Mouse (Mus musculus) neural tube, embryonic 11.5 days (tissue): ENCODE data around the gene Myt1l. TPM values are rescaled to one million over a fixed set of nuclear protein-coding genes. Genes with fewer than 3 reads are reported as not detected.

Experiments
- ATAC-seq: fragments of 200-750 bp; cut with Nextera tagmentation; 2 replicates; pipeline ENCODE4 v1.8.0; 2017; ENCODE audit warnings: moderate number of reproducible peaks, mild to moderate bottlenecking, moderate TSS enrichment, moderate library complexity; ENCODE audit not compliant: insufficient read depth, low FRiP score, low TSS enrichment
- DNase-seq: peaks from one replicate; pipeline ENCODE4 v3.0.0-alpha.2; 2015; ENCODE audit warnings: low spot score
- H3K27ac ChIP-seq: fragments of 300-500 bp; sonication (generic); 2 replicates; pipeline ENCODE4 v1.5.1; 2014; ENCODE audit warnings: low read depth, mild to moderate bottlenecking, low read length
- H3K27me3 ChIP-seq: fragments of 300-500 bp; sonication (generic); 2 replicates; pipeline ENCODE4 v1.6.1; 2014; ENCODE audit warnings: mild to moderate bottlenecking, low read length, mixed read lengths; ENCODE audit not compliant: control insufficient read depth, insufficient read depth
- H3K36me3 ChIP-seq: fragments of 300-500 bp; sonication (generic); 2 replicates; pipeline ENCODE4 v1.6.1; 2014; ENCODE audit warnings: mild to moderate bottlenecking, low read length, moderate library complexity, mixed read lengths; ENCODE audit not compliant: control insufficient read depth, insufficient read depth
- H3K4me1 ChIP-seq: fragments of 300-500 bp; sonication (generic); 2 replicates; pipeline ENCODE4 v1.6.1; 2014; ENCODE audit warnings: low read length, mixed read lengths; ENCODE audit not compliant: control insufficient read depth, insufficient read depth
- H3K4me2 ChIP-seq: fragments of 300-500 bp; sonication (generic); 2 replicates; pipeline ENCODE4 v1.6.1; 2014; ENCODE audit warnings: low read depth, mild to moderate bottlenecking, moderate library complexity
- H3K4me3 ChIP-seq: fragments of 300-500 bp; sonication (generic); 2 replicates; pipeline ENCODE4 v1.5.1; 2014; ENCODE audit warnings: low read depth, low read length
- H3K9ac ChIP-seq: fragments of 300-500 bp; sonication (generic); 2 replicates; pipeline ENCODE4 v1.6.1; 2014; ENCODE audit warnings: mild to moderate bottlenecking, low read length
- H3K9me3 ChIP-seq: fragments of 300-500 bp; sonication (generic); 2 replicates; pipeline ENCODE4 v1.6.1; 2016; ENCODE audit warnings: low read length; ENCODE audit not compliant: control insufficient read depth
- WGBS: fragments of 180-500 bp; shearing (Covaris S2); extraction: QIAGEN DNeasy Blood & Tissue Kit; methylation state at CpG from one replicate; pipeline ENCODE4 v1.1.7; 2014; 5-methylcytosine and 5-hydroxymethylcytosine counted together
- polyA plus RNA-seq: library from polyadenylated mRNA; unstranded; fragments of >200 nt; fragmentation: Nextera tagmentation; extraction: Ambion mirVana; gene quantifications from 2 replicates; pipeline ENCODE4 v1.2.1, GENCODE M21; 2014

Gene Myt1l
- polyA plus RNA-seq, 1 experiment from 2014 or later: 23.8 TPM

DNA sequence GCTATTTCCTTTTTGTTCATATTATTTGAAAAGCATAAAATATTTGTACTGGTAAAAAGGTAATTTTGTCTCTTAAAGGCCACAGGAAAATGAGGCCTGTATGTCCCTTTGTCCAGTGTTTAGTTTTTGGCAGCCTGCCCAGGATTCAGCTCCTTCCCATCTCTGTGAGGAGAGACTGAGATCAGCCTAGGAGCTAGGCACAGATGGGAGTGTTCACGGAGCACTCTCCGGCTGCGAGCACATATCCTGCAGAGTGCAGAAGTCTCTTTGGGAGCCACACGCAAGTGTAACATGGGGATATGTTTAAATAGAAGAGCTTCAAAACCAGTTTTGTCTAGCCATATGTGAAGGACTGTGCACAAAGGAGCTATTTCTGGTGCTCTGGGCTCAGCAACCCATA lies 174.4 kb downstream of the Myt1l start:
- peak; percentile 44 for DNase-seq
- H3K4me3 ChIP-seq: no peak overlapping the region
- no peak overlapping the region; the same call in 1 of the 2 replicates for H3K27ac ChIP-seq
- no peak for ATAC-seq
- H3K9me3 ChIP-seq: no peaks in the 10 kb centered on the region
- no peaks in the 10 kb centered on the region for H3K27me3 ChIP-seq
- no peak overlapping the region for H3K9ac ChIP-seq
- peaks cover 26% of the 10 kb centered on the region for H3K4me1 ChIP-seq
- WGBS: 44% methylated on average over 4 of the region's 4 CpGs
- H3K4me2 ChIP-seq: no peak overlapping the region
- H3K36me3 ChIP-seq: no peaks in the 10 kb centered on the region

DNA sequence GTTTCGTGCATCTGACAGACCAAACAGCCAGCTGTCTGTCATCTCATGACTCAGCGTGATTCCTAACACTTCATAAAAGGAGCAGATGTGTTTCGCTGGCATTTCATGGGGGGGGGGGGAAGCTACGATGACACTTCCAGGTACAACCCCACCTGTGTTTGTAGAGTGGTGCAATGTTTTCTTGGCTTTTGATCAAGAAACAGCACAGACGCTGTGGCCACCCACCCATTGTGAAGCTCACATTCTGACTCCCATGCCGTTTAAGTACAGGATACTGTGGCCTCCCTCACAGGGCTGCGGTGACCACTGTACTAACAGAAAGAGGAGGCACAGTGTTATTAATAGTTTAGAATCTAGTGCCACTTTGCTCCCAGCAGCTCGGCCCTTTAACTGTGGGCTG lies 175.4 kb downstream of the Myt1l start:
- Histone ChIP-seq H3K9me3 (no peaks in the 10 kb centered on the region), H3K4me3 (no peak overlapping the region), H3K27me3 (no peaks in the 10 kb centered on the region), H3K27ac (no peak overlapping the region), H3K9ac (no peak overlapping the region), H3K4me2 (no peak overlapping the region), H3K4me1 (peaks cover 23% of the 10 kb centered on the region), H3K36me3 (no peaks in the 10 kb centered on the region)
- WGBS: 81% methylated on average over 8 of the region's 8 CpGs
- ATAC-seq (no peak), DNase-seq (no peak)

DNA sequence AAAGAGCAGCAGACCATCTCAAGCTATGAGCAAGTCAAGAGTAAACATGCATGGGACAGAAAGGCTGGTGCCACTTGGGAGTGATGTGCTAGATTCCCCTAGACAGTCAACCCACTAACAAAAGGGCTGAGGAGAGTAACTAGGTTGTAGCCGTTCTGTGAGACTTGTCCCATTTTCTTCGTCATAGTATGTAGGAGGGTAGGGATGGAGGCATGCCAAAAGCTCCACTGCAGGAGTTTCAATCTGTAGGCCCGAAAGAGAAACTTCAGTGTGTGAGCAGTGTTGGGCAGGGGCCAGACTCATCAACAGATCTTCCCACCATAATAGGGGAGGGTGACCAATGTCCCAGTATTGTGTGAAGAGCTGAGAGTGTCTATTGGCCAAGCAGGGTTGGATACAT lies 178.9 kb downstream of the Myt1l start:
- H3K36me3 ChIP-seq: no peaks in the 10 kb centered on the region
- H3K4me3 ChIP-seq: no peak overlapping the region
- WGBS: 87% methylated on average over 3 of the region's 3 CpGs
- H3K27me3 ChIP-seq: no peaks in the 10 kb centered on the region
- DNase-seq: no peak
- ATAC-seq: no peak
- H3K9me3 ChIP-seq: no peaks in the 10 kb centered on the region
- no peak overlapping the region for H3K4me2 ChIP-seq
- no peak overlapping the region for H3K27ac ChIP-seq
- peaks cover 10% of the 10 kb centered on the region for H3K4me1 ChIP-seq
- H3K9ac ChIP-seq: no peak overlapping the region

DNA sequence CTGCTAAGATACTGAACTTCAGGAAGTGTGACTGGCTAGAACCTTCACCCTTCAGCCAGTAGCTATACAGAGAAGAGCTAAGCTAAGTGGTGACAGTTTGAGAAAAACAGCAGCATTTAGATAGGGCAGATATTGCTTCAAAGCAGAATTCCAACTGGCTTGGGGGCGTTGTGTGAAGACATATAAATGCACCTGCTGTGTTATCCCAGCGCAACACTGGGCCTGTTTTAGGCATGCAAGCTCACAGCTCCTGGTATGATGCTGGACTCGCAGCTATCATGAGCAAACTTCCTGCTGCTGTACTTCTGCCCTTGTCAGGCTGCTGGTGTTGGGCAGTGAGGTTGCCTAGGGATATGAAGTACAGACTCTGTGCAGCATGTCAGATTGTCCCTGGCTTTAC lies 180.0 kb downstream of the Myt1l start:
- peaks cover 1% of the 10 kb centered on the region; the same call in 1 of the 2 replicates for H3K4me1 ChIP-seq
- no peaks in the 10 kb centered on the region for H3K9me3 ChIP-seq
- DNase-seq (no peak), ATAC-seq (no peak)
- no peak overlapping the region for H3K27ac ChIP-seq
- WGBS: 80% methylated on average over 3 of the region's 3 CpGs
- no peaks in the 10 kb centered on the region for H3K36me3 ChIP-seq
- H3K9ac ChIP-seq: no peak overlapping the region
- H3K27me3 ChIP-seq: no peaks in the 10 kb centered on the region
- no peak overlapping the region for H3K4me3 ChIP-seq
- H3K4me2 ChIP-seq: no peak overlapping the region

DNA sequence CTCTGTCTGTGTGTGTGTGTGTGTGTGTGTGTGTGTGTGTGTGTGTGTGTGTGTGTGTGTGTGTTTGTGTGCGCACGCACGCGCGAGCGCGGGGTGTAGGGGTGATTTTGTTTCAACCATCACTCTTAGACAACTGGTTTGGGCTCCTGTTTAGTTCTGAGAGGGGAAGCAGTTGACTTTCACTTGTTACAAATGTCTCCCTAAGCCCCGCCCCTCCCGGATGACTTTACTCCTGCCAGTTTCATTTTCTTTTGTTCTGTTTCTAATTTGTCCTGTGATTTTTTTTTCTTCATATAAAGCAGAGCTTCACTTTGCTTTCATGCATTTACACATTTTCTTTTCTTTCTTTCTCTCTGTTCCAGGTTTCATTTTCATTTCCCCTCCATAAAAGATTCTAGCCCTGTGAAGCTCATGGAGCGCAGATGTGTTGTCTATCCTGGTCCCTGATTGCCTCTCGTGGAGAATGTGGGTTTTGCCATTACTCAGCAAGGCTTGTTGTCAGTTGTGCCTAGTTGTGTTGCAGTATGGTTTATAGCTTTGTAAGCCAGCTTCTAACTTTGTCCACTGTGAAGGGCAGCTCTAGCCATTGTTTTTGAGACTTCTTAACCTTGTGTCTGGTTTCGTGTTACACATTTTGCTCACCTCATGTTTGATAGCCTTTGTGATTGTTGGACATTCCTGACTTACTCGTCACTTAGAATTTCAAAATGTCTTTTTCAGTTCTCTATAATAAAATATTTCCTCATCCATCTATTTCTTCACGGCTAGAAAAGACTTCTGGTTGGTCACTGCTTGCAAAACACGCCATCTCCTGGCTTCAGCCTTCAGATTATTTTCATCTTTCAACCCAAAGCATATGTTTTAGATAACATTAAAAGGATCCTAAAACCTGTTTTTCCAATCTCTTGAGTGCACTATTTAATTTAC lies 184.9 kb downstream of the Myt1l start:
- Histone ChIP-seq H3K9me3 (no peaks in the 10 kb centered on the region), H3K4me1 (no peaks in the 10 kb centered on the region), H3K4me3 (no peak overlapping the region), H3K36me3 (no peaks in the 10 kb centered on the region), H3K27ac (no peak overlapping the region), H3K4me2 (no peak overlapping the region), H3K9ac (no peak overlapping the region), H3K27me3 (no peaks in the 10 kb centered on the region)
- no peak for DNase-seq
- WGBS: 89% methylated on average over 13 of the region's 15 CpGs
- no peak for ATAC-seq

DNA sequence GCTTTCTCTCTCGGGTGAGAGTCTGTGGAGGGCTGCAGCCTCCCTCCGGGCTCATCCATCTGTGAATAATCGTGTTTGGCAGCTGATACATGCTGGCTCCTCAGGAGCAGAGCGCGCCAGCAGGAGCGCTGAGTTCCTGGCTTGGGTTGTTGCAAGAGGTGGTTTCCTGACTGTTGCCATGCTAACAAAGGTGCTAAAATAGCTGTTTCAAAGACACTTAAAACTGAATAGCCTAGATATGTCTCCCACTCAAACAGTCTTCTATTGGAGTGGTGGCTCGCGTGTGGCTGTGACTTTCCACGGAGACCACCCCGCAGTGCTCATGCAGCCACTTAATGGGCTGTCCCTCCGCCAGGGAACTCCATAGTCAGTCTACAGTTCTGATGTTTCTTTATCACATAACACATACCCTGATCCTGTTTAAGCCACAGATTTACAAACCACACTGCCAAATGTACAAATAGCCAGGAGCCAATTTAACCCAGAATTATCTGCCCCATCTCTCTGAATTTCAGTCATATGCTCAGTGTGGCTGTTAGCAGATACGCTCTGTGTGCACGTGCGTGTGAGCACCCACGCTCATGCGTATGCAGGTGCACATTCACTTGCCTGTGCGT lies 195.6 kb downstream of the Myt1l start:
- ATAC-seq (no peak), DNase-seq (no peak)
- Histone ChIP-seq H3K4me1 (no peaks in the 10 kb centered on the region), H3K4me3 (no peak overlapping the region), H3K27me3 (no peaks in the 10 kb centered on the region), H3K27ac (no peak overlapping the region), H3K4me2 (no peak overlapping the region), H3K9ac (no peak overlapping the region), H3K9me3 (no peaks in the 10 kb centered on the region), H3K36me3 (no peaks in the 10 kb centered on the region)
- 85% methylated on average over 17 of the region's 17 CpGs for WGBS

DNA sequence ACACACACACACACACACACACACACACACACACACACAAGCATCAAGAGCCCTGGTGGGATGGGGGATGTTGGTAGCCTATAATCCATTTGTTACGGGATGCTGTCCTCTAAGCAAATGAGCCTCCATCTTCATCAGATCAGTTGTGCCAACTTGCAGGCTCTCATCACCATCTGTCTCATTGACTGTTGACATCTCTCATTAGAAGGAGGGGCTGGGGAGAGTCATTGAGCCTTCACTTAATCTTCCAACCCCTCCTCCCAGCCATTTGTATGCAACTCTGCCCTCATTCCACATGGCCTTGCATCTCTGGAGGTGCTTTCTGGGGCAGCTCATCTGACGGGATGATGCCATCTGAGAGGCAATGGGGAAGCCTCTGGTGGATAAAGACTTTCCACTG lies 200.1 kb downstream of the Myt1l start:
- Histone ChIP-seq H3K27ac (no peak overlapping the region), H3K4me3 (no peak overlapping the region), H3K4me1 (no peaks in the 10 kb centered on the region), H3K27me3 (no peaks in the 10 kb centered on the region), H3K4me2 (no peak overlapping the region), H3K9ac (no peak overlapping the region), H3K36me3 (no peaks in the 10 kb centered on the region), H3K9me3 (no peaks in the 10 kb centered on the region)
- no peak for ATAC-seq
- WGBS: 69% methylated on average over 2 of the region's 2 CpGs
- DNase-seq: no peak

DNA sequence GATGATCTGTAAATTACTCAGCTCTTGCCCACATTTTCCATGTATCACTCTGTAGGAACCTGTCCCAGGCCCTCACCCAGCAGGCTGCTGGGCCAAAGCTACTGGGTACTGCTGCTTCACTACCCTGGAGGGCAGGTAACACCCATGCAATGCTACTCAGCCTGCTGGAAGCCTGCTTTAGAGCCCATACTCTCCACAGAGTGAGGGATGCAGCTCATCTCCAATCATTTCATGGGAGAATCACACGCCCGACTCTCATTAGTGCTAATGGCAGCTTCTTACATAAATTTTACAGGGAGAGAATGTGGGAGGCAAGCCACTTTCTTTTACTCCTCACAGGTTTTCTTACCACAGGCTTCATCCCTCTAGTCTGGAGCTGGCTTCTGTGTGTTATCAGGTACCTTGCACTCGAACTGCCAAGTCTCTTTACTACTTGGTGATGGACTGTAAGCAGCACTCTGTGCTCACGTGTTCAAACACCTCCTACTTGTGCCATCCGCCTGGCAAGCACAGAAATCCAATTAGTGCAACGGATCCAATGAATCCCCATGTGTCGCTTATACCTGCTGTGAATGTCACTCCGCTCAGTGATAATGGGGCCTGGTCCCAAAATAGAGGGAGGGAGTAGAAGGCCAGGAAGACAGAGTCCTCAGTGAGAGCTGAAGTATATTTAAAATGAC lies 212.3 kb downstream of the Myt1l start:
- no peak for DNase-seq
- 88% methylated on average over 8 of the region's 8 CpGs for WGBS

More for the DNA sequence above, 212.3 kb downstream of the Myt1l start:
- Histone ChIP-seq H3K4me1 (no peaks in the 10 kb centered on the region), H3K27me3 (no peaks in the 10 kb centered on the region), H3K4me2 (no peak overlapping the region), H3K9me3 (no peaks in the 10 kb centered on the region), H3K9ac (no peak overlapping the region), H3K4me3 (no peak overlapping the region), H3K36me3 (no peaks in the 10 kb centered on the region), H3K27ac (no peak overlapping the region)
- ATAC-seq: no peak
